In genomic region chr6:72438862-72439354, GRCm38 (mm10) we compare ENCODE assay signal across 8 mouse cellular contexts. TPM values are rescaled to one million over a fixed set of nuclear protein-coding genes. Genes with fewer than 3 reads are reported as not detected.
DNase-seq lines count a peak whose midpoint lies in the region; ATAC-seq lines count a peak whose summit lies in the region.

No protein-coding gene starts in this region.

- H3K36me3 ChIP-seq in embryonic facial prominence, embryonic 13.5 days, result peaks cover 30% of the 10 kb centered on the region
- peaks cover 40% of the 10 kb centered on the region for H3K36me3 ChIP-seq in kidney, embryonic 14.5 days (ENCODE audit: control insufficient read depth, insufficient read depth, low read length)
- H3K36me3 ChIP-seq in limb, embryonic 15.5 days, result peaks cover 29% of the 10 kb centered on the region

- DNase-seq in 3134 (ENCODE audit: extremely low read depth, insufficient read length, low spot score), result peak; percentile 89
- DNase-seq in adrenal gland, postnatal 36 days, result peak; percentile 89 to 93
- DNase-seq in heart, adult 8-10 months (ENCODE audit: low spot score), result peak; percentile 94
- peak; percentile 76 to 84 for DNase-seq in monocyte, adult 2 months (ENCODE audit: low read depth in 1 of 2, low spot score in 2 of 2)
- peak; percentile 87 to 90 for DNase-seq in spleen, postnatal 36 days (ENCODE audit: low spot score in 2 of 2)

- under 1% methylated on average over 57 of the region's 57 CpGs for WGBS in embryonic facial prominence, embryonic 13.5 days
- WGBS in kidney, embryonic 14.5 days, result under 1% methylated on average over 52 of the region's 57 CpGs
- under 1% methylated on average over 50 of the region's 57 CpGs for WGBS in limb, embryonic 15.5 days

- peak overlapping the region; percentile 99 for H3K27ac ChIP-seq in embryonic facial prominence, embryonic 13.5 days
- peak overlapping the region; percentile 98 for H3K27ac ChIP-seq in kidney, embryonic 14.5 days (ENCODE audit: low read depth, low read length)
- peak overlapping the region; percentile 100 for H3K27ac ChIP-seq in limb, embryonic 15.5 days

- ATAC-seq in embryonic facial prominence, embryonic 13.5 days (ENCODE audit: insufficient number of reproducible peaks, insufficient read depth, low FRiP score, low TSS enrichment, low read depth), result peak; percentile 52
- ATAC-seq in kidney, embryonic 14.5 days (ENCODE audit: low FRiP score, low TSS enrichment), result peak; percentile 43
- ATAC-seq in limb, embryonic 15.5 days (ENCODE audit: insufficient number of reproducible peaks, low FRiP score, low TSS enrichment, low read depth), result peak; percentile 63

- no peaks in the 10 kb centered on the region for H3K27me3 ChIP-seq in embryonic facial prominence, embryonic 13.5 days
- no peaks in the 10 kb centered on the region for H3K27me3 ChIP-seq in kidney, embryonic 14.5 days (ENCODE audit: control insufficient read depth, insufficient read depth, low read length)
- H3K27me3 ChIP-seq in limb, embryonic 15.5 days, result no peaks in the 10 kb centered on the region

- peak overlapping the region; percentile 88 for H3K4me3 ChIP-seq in embryonic facial prominence, embryonic 13.5 days
- H3K4me3 ChIP-seq in kidney, embryonic 14.5 days (ENCODE audit: low read length), result peak overlapping the region; percentile 98
- peak overlapping the region; percentile 97 for H3K4me3 ChIP-seq in limb, embryonic 15.5 days

- no peaks in the 10 kb centered on the region for H3K9me3 ChIP-seq in embryonic facial prominence, embryonic 13.5 days
- no peaks in the 10 kb centered on the region for H3K9me3 ChIP-seq in kidney, embryonic 14.5 days (ENCODE audit: control insufficient read depth, low read length)
- H3K9me3 ChIP-seq in limb, embryonic 15.5 days, result no peaks in the 10 kb centered on the region

- H3K4me2 ChIP-seq in embryonic facial prominence, embryonic 13.5 days, result peak overlapping the region; percentile 83
- H3K4me2 ChIP-seq in kidney, embryonic 14.5 days (replicated peaks; ENCODE audit: low read depth, low read length), result peak overlapping the region; percentile 93
- H3K4me2 ChIP-seq in limb, embryonic 15.5 days, result peak overlapping the region; percentile 68

- peaks cover 35% of the 10 kb centered on the region for H3K4me1 ChIP-seq in embryonic facial prominence, embryonic 13.5 days
- peaks cover 10% of the 10 kb centered on the region; the same call in 1 of the 2 replicates for H3K4me1 ChIP-seq in kidney, embryonic 14.5 days (ENCODE audit: control insufficient read depth, insufficient read depth, low read length)
- peaks cover 26% of the 10 kb centered on the region for H3K4me1 ChIP-seq in limb, embryonic 15.5 days

- H3K9ac ChIP-seq in embryonic facial prominence, embryonic 13.5 days, result peak overlapping the region; percentile 100
- H3K9ac ChIP-seq in kidney, embryonic 14.5 days (ENCODE audit: low read depth, low read length), result peak overlapping the region; percentile 99
- peak overlapping the region; percentile 100 for H3K9ac ChIP-seq in limb, embryonic 15.5 days

RNA-seq across cellular contexts. Expression of gene Mat2a, which starts 0.5 kb away (rescaled TPM):
- total RNA-seq in adrenal gland, postnatal 36 days (2021), result 100 to 1,000 TPM; 227 to 350 TPM
- 361 and 377 TPM in 2 replicates for polyA plus RNA-seq in embryonic facial prominence, embryonic 13.5 days (2015; fragmentation: Nextera tagmentation; extraction: Ambion mirVana)
- 100 to 1,000 TPM; 112 to 150 (median 119) TPM for total RNA-seq in heart, adult 8-10 months (2022)
- polyA plus RNA-seq in kidney, embryonic 14.5 days (2014; fragmentation: Nextera tagmentation; extraction: Ambion mirVana), result 322 and 463 TPM in 2 replicates
- 334 and 355 TPM in 2 replicates for polyA plus RNA-seq in limb, embryonic 15.5 days (2015; fragmentation: Nextera tagmentation; extraction: Ambion mirVana)

RNA-seq across cellular contexts. Expression of gene Ggcx, which starts 24.8 kb away (rescaled TPM):
- total RNA-seq in adrenal gland, postnatal 36 days (2021), result 10 to 100 TPM; 49.4 to 69.6 TPM
- polyA plus RNA-seq in embryonic facial prominence, embryonic 13.5 days (2015; fragmentation: Nextera tagmentation; extraction: Ambion mirVana), result 39.1 and 41.5 TPM in 2 replicates
- 10 to 100 TPM; 30.9 to 38.9 (median 33.8) TPM for total RNA-seq in heart, adult 8-10 months (2022)
- polyA plus RNA-seq in kidney, embryonic 14.5 days (2014; fragmentation: Nextera tagmentation; extraction: Ambion mirVana), result 10.3 and 24.7 TPM in 2 replicates
- polyA plus RNA-seq in limb, embryonic 15.5 days (2015; fragmentation: Nextera tagmentation; extraction: Ambion mirVana), result 48.0 and 52.6 TPM in 2 replicates

RNA-seq across cellular contexts. Expression of gene Vamp8, which starts 48.4 kb away (rescaled TPM):
- 100 to 1,000 TPM; 104 to 156 TPM for total RNA-seq in adrenal gland, postnatal 36 days (2021)
- 130 and 135 TPM in 2 replicates for polyA plus RNA-seq in embryonic facial prominence, embryonic 13.5 days (2015; fragmentation: Nextera tagmentation; extraction: Ambion mirVana)
- 10 to 100 TPM; 58.8 to 80.9 (median 70.8) TPM for total RNA-seq in heart, adult 8-10 months (2022)
- polyA plus RNA-seq in kidney, embryonic 14.5 days (2014; fragmentation: Nextera tagmentation; extraction: Ambion mirVana), result 114 and 143 TPM in 2 replicates
- 174 and 184 TPM in 2 replicates for polyA plus RNA-seq in limb, embryonic 15.5 days (2015; fragmentation: Nextera tagmentation; extraction: Ambion mirVana)

RNA-seq across cellular contexts. Expression of gene Vamp5, which starts 58.6 kb away (rescaled TPM):
- total RNA-seq in adrenal gland, postnatal 36 days (2021), result 10 to 100 TPM; 35.1 to 38.5 TPM
- 19.7 and 20.6 TPM in 2 replicates for polyA plus RNA-seq in embryonic facial prominence, embryonic 13.5 days (2015; fragmentation: Nextera tagmentation; extraction: Ambion mirVana)
- 10 to 100 TPM; 58.0 to 68.1 (median 61.2) TPM for total RNA-seq in heart, adult 8-10 months (2022)
- 32.1 and 38.4 TPM in 2 replicates for polyA plus RNA-seq in kidney, embryonic 14.5 days (2014; fragmentation: Nextera tagmentation; extraction: Ambion mirVana)
- polyA plus RNA-seq in limb, embryonic 15.5 days (2015; fragmentation: Nextera tagmentation; extraction: Ambion mirVana), result 20.5 and 22.2 TPM in 2 replicates

Comparison
In these comparisons a context has a peak if more than half of its experiments do, and no peak if none do; other contexts are left out.
1. Peak in every context shown above with its lines: DNase-seq, ATAC-seq, H3K4me3 ChIP-seq and H3K27ac ChIP-seq.